Mouse (Mus musculus) B cell, adult 2 months (primary cell): ENCODE results near the gene Lmod1.

Experiments used
- DNase-seq, 2 experiments: peaks; one replicate each; pipeline ENCODE4 v3.0.0; 2022

Lmod1 gene

DNA sequence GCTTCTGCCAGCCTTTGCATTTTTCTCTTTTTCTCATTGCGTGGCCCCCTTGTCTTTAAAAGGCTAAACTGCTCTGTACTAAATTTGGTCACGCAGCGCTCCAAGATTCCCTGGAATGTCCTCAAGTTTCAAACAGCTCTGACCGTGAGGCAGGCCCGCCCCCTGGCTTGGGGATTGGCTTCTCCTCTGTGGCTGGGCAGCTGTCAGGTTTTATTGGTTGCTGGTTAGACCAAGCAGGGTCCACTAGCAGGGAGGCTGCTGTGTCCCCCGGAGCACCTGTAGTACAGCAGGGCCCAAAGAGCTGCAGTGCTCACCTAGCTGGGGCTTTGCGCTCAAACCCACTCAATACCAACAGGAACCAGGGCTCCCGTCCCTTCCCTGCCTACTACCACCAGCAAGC lies at the start of gene Lmod1:
Gene Lmod1, plus strand, starts transcription at position 237 of the 400 bp plus-strand sequence.
- no peak for DNase-seq

DNA sequence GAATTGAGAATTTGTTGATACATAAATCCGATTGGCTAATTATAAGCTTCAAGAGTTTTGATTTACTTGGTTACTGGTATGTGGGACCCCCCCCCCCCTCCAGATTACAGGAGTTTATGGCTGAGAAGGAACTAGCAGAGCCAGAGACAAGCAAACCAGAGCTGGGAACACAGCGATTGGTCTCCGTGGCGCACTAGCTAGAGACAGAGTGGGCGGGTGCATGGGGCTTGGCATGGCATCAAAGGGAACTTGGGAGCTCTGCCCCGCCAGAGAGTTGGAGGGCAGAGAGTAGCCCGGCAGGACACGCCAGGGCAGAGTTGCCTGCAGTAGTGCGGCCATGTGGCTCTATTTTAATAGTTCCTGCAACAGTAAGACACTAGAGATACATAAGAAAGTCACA lies 44.0 kb upstream of the Lmod1 start:
- DNase-seq, result no peak

DNA sequence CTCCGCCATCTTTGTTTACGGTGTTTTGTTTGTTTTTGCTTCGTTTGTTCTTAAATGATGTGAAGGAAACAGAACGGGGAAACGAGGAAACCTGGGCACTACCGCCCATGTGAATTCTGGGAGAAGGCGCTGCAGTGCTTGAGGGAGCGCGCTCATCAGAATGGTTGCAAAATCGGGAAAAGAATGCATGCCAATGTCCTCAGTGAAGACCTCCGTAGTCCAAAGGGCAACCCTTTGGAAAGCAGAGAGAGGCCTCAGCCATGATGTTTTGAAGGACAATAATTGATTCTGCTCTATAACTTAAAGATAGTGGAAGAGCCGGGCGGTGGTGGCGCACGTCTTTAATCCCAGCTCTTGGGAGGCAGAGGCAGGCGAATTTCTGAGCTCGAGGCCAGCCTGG lies 42.8 kb upstream of the Lmod1 start:
- DNase-seq, result no peak

DNA sequence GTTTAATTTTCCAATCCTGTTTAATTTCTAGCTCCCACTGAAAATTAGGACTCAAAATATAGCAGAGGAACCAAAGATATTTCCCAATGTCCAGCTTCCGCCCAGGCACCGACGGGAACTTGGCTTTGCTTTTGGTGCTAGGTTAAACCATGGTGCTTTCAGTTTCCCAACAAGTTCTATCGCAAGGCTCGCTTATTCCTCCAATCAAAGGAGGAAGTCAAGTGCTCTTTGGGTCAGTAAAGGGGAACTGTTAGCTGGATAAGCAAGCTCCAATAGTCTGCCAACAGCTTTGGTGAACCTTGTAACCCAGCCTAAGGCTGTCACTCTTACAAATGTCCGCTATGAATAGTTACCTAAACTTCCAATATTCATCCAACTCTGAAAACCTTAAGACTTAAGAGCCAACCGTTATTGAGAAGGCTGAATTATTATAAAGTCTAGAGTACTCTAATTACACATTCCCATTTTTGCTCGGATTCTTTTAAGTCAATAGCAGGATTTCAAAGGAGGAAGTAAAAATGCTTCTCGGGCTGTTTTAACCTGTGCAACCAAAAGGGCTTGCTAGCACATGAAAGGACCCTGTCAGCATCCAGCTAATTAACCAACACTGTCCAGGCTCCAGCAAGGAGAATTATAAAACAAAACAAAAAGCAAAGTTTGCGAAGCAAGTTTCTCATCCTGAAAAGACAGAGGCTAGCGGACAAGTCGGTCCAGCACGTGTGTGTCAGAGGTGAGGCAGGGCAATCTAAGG lies 41.9 kb upstream of the Lmod1 start:
- DNase-seq, result peak; percentile 12 to 17

DNA sequence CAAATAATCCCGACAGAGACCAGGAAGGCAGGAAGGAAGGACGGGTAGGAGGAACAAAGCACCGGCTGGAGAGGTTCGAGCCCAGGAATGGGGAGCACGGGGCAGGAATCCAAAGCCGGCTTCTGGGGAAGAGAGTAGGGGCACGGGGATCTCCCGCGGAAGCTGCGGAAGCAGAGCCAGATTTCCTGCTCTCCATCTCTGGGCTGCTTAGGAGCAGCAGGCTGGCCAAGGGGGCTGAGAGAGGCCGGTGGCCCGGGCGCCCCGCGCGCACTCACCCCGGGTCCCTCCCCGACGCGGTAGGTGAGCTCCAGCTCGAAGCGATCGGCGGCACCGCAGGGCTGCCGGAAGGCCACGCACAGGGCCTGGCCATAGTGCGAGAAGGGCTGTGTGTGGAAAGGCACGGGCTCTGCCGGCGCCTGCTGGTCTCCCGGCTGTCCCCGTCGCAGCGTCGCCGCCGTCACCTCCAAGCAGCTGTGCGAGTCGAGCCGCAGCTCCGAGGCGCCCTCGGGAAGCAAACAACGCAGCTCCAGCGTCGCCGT lies 41.3 kb upstream of the Lmod1 start:
- DNase-seq, result peak in 1 of 2 experiments; percentile 37

DNA sequence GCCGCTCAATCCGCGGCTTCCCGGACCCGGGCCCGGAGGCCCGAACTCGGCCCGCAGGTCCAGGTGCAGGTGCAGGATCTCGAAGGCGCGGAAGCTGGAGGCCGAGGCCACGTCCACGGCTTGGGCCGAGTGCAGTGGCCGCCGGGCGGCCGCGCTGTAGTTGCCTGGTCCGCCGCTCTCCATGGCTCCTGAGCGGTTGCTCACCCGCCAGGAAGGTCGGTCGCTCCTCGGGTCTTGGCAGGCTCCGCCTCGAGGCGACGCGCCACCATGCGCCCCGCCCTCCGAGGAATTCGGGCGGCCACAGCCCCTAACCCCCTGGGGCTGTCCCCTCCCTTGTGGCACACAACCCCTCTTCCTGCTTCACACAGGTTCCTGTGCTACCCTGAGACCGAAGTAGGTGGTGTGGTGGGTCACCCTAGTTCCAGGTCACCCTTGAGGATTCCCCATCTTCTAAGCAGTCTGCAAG lies 40.7 kb upstream of the Lmod1 start, which contains the start of gene Rnpep:
Gene Rnpep, minus strand, starts transcription at position 259 of the 466 bp plus-strand sequence.
- DNase-seq, result peak; percentile 51 to 61

DNA sequence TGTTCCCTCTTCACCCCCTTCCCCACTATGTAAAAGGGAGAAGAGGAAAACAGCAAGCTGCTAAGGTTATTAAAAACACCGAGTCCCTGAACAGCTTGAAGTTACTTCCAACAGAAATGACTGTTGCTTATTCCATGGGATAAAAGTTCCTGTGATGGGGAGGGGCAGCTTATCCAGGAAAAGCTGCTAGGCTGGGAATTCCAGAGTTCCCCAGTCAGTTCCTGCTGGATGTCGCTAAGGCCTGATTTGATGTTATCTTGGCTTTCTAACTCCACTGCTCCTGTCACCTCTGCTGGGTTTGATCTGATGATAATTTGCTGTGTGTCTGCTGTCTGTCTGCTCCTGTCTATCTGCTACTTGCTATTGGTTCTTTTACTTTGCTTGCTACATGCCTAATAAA lies 38.3 kb upstream of the Lmod1 start:
- no peak for DNase-seq

DNA sequence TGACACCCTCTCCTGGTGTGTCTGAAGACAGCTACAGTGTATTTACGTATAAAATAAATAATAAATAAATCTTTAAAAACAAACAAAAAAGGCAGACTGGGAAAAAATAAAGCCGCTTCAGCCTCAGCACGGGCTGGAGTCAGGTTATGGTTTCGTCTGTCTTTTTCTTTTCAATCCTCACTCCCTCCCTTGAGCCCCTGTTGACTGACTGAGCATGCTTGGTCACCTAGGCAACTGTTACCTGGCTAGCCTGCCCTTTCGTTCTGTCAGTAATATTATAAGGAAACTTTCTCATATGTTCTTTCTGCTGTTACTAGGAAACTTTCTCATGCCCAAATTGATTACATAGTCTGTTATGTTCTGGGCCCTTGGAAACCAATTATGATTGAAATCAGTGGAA lies 33.7 kb upstream of the Lmod1 start:
- DNase-seq, result no peak

DNA sequence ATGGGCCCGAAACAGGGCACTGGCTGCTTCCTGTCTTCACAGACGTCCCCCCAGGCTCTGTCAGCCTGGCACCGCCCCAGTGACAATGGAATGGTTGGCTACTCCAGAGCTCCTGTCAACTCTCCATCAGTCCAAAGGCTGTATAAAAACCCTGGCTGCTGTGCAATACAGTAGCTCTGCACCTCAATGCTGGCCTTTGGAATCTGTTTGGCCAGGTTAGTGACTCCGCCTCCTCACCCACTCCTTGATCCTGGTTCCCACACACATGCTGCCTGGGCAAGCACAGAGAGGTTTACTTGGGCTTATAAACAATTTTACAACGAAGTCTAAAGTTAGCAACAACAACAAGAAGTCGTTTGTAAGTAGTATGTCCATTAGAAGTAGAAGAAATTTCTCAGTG lies 13.3 kb upstream of the Lmod1 start:
- DNase-seq, result no peak

DNA sequence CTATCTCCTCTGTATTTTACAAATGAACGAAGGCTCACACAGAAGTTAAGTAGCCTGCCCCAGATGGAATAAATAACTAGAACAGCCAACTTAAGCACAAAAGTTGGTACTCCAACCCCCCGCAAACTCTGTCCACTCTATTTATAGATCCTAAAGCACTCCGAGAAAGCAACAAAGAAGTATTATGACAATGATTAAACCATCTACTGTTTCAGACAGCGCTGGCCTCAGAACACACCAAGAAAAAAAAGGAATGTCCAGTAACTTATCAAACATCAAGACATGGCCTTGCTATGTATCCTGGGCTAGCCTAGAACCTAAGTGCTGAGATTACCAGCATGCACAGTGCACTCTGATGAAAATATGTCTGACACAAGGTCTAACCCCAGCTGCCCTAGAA lies 12.4 kb upstream of the Lmod1 start:
- no peak for DNase-seq

DNA sequence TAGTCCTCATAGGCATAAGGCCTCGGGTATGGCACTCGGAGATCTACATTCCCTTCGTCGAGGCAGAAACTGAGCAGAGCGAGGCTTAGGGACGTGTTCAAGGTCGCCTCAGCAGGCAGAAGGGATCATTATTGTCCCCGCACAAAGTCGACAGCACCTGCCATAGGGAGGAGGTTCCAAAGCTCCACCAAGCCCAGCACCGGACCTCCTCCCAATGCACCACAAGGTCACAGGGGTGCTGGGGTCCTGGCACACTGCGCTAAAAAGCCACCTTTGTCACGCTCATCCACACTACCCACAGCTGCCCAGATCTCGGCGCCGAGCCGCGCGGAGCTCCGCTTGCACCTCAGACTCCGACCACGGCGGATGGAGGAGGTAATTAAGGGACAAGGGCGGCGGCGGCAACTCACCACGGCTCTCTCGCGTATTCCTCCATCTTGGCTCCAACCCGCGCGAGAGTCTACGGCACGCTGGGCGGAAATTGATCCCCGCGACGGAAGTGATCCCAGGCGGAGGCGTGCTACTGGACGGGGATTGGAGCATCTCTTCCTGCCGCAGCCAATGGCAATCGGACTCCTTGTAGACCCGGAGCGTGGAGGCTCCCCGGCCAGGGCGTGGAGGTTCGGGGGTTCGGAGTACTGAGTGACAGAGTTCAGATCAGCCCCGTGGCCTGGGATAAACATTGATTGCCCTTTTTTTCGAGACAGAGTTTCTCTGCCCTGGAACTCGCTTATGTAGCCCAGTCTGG lies 11.1 kb upstream of the Lmod1 start, which contains the start of gene Timm17a:
Gene Timm17a, minus strand, starts transcription at position 495 of the 748 bp plus-strand sequence.
- peak; percentile 89 to 92 for DNase-seq

DNA sequence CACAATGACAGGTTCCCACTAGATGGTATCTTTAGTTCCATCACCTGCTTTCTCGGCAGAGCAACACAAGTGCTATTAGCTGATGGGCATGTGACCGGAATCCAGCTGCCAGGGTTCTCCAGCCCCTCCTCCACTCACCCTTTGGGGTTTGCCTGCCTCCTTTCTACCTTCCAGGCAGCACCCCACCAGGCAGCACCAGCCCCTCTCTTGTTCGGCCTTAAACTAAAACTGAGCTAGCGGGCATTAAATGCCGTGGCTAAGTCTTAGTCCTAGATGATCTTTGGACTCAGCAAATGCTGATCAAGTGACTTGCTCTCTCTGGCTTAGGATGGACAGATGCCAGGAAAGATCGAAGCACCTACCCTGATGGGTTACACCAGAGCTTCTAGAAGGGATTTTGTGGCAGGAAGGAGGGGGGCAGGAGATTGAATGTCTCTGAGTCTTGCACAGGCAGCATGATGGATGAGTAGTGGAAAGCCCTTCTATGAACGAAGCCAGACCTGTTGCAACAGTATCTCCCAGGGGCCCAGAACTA lies 1.2 kb upstream of the Lmod1 start:
- no peak for DNase-seq

DNA sequence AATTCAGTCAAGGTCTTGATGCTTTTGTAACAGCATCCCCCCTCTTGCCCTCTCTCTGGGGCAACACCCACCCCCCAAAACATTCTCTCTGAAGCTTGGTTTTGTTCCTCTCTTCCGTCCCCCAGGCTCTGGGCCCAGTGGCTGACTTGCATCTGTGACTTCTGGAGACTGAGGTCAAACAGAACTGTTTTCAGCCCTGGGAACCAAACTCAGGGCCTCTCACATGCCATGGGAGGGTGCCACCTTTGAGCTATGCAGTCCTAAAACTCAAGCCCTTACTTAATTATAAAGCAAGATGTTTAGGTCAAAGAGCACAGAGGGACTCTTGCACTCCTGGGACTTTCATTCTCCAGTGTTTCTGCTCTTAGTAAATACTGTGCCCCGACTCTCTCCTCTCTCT lies 1.3 kb downstream of the Lmod1 start:
- no peak for DNase-seq

DNA sequence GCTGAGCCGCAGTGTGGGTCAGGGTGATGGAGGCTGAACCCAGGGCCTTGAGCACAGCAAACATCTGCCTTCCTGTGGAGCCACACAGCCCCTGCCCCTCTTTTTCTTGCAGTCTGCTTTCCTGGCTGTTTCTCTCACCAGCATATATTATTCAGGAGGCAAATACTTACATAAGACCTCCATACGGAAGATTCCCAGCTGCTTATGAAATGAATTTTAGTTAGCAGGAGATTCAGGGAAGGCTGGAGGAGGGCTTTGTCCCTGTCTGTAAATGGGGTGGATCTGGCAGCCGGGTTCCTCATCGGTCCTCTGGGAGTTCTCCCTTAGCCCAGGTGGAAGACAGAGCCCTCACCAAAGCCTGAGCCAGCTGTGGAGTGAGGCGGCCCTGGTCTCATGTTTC lies 3.8 kb downstream of the Lmod1 start:
- DNase-seq, result no peak

DNA sequence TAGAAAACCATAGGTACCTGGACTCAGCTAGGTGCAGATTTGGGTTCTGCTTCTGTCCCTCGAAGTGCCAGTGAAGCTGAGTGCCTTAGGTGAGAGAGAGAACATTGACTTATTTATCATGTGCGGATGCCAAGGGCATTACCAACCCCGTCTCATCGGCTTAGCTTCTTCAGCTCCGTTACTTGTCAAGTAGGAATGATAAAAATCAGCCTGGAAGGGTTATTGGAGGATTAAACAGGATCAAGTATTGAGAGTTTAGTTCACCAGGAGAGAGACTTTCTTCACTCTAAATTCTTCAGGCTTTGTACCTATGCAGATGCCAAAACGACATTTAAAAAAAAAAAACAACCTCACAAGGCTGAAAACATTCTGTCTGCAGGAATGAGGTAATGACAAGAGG lies 6.0 kb downstream of the Lmod1 start:
- no peak for DNase-seq

DNA sequence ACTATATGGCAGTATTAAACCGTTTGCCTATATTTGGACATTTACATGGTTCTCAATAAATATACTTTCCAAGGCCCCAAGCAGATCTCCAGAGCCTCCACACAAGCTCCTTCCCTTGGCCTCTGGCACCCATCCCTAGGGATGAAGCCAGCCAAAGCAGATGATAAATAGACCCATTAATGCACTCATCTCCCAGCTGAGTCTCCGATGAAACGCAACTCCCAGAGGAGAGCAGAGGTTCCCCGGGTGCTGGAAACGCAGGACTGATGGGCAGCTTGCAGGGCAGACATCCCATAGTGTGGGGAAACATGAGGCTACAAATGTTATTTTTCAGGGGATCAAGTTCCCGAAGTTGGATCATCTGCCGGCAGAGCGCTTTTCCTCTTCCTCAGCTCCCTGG lies 17.3 kb downstream of the Lmod1 start:
- DNase-seq, result no peak

DNA sequence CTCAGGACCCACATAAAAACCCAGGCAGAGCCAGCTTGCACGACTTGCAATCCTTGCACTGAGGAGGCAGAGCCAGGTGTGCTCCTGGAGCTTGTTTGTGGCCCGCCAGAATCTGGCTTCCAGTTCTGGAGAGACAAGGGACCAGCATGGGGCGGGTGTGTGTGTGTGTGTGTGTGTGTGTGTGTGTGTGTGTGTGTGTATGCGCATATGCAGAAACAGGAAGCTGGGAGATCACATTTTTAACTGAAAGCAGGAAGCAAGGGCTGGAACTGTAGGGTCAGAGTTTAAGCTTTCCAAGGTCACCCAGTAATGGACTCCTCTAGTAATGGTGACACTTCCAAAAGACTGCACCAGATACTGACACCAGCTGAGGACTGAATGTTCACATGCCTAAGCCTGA lies 19.4 kb downstream of the Lmod1 start:
- DNase-seq, result no peak

DNA sequence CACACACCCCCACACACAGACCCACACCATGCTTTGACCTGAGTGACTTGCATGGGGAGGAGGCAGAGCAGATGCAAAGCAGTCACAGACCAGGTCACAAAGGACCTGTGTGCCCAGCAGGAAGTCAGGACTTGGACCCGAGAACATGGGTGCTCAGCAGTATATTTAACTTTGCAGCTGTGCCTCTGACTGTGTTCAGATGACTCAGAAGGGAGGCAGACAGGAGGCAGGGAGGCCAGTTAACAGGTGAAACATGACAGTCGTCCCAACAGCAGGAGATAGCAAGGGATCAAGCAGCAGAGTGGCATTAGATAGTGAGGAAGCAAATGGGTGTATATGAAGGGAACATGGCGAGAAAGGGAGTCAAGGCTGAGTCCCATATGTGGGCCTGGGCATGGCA lies 22.3 kb downstream of the Lmod1 start:
- no peak for DNase-seq

DNA sequence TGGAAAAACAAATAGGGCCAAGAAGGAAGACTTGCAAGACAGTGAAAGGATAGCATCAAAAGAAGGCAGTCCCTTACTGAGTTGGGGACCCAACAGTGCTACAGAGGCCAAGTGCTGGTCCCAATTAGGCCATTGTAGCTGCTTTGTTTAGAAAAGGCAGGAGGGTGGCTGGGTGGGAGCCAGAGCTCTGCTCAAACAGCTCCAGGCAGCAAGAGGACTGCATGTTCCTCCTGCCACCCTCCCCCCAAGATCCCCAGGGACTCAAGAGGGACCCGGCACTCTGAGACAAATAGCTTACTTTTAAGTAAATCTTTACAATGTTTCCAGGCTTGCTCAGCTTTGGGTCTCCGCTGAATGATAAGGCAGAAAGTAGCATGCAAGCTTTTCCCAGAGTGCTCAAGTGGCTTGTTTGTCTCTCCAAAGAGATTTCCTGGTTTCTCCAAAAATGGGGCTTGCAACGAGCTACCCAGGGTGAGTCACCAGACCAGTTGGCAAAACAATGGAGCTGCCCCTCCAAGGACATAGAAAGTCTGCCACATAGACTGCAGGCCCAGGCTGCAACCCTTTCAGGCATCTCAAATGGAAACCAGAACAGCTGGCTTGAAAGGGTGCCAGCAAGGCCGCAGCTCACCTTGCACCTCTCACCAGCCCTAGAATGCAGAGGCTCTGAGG lies 23.0 kb downstream of the Lmod1 start:
- DNase-seq, result no peak

DNA sequence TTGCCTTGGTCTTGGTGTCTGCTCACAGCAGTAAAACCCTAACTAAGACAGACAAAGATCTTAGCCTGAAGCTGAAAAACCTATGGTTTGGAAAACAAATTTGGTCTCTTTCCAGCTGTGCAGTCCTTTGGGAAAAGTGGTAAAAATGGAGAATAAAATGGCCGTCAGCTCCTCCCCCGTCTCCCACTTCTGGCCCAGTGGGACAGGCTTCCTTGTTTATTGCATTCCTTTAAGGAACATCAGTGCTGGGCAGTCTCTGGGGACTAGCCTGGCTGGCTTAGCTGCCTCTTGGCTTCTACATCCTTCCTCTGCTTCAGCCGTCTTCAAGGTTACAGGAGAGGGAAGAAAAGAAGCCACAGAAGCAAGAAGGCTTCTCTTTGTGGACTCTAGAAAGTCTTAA lies 27.3 kb downstream of the Lmod1 start:
- DNase-seq, result no peak

DNA sequence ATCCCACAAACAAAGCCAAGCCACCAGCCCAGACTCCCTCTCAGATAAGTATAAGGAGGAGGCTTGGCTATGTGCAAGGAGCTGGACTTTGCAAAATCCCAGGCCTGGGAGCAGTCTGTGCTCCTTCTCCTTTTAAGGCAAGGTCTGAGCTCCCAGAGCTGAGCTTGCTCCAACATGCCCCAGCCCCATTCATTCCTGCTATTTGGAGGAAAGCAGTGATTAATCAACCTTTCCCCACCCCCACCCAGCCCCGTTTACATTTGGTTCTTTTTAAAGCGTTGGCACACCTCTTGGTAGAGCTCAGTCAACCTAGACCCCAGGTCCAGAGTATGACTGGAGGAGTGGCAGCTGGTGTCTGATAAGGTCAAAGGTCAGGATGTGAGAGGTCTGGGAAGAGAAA lies 34.5 kb downstream of the Lmod1 start:
- no peak for DNase-seq

DNA sequence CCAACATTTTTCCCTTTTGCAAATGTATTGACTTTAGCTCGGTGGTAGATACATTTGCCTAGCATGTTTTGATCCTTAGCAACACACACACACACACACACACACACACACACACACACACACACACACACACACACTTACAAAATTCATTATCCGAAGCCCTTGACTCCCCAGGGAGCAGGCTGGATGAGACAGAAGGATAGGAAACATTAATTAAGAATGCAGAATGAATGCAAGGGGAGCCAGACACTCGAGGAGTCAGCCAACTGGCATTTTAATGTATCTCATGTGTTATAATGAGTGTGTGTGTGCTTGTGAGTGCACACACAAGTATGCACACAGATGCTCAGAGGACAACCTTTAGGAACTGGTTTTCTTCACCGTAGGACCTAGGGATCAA lies 36.9 kb downstream of the Lmod1 start:
- no peak for DNase-seq

DNA sequence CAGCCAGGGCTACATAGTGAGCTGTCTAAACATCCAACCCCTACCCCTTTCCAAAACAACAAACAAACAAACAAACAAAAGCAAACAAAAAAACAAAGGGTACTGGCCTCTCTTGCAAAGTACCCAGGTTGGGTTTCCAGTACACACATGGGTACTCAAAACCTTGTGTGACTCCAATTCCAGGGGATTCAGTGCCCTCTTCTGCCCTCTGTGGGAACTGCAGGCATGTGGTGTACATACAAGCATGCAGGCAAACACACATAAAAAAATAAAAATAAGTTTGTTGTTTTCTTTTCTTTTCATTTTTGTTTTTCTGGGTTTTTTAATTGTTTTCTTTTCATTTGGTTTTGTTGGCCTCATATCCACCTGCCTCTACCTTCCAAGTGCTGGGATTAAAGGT lies 37.5 kb downstream of the Lmod1 start:
- DNase-seq, result no peak
